Mouse (Mus musculus): ENCODE data around the gene Pet100.

GRCm38 (mm10) chr8:3670388-3670787 is 49.0 kb downstream of the Pet100 start:
- no peak for TF ChIP-seq POLR2A (IDR thresholded peaks at IDR 0.05; ENCODE audit: borderline replicate concordance, low read depth, low read length)
- TF ChIP-seq CTCF (IDR thresholded peaks at IDR 0.05; ENCODE audit: low read depth, low read length): no peak

All from bone marrow macrophage, adult 2 months (primary cell).